Mouse (Mus musculus): ENCODE results near the gene Thada. TPM values are rescaled to one million over a fixed set of nuclear protein-coding genes. Genes with fewer than 3 reads are reported as not detected.

The Thada gene
- polyA plus RNA-seq, 1 experiment from 2014 or later, result 8.9 TPM

GRCm38 (mm10) chr17:84405616-84406015, 60.4 kb downstream of the Thada start:
- Histone ChIP-seq H3K36me3 (ENCODE audit: control insufficient read depth, insufficient read depth, low read length) (no peaks in the 10 kb centered on the region), H3K9ac (ENCODE audit: low read depth, low read length) (no peak overlapping the region), H3K4me3 (ENCODE audit: low read depth, low read length) (no peak overlapping the region), H3K4me2 (no peak overlapping the region), H3K27me3 (ENCODE audit: control insufficient read depth, insufficient read depth, low read length) (no peaks in the 10 kb centered on the region), H3K27ac (ENCODE audit: low read depth, low read length) (no peak overlapping the region), H3K9me3 (replicated peaks; ENCODE audit: control insufficient read depth, low read length) (no peaks in the 10 kb centered on the region), H3K4me1 (ENCODE audit: control insufficient read depth, insufficient read depth, low read length) (no peaks in the 10 kb centered on the region)
- no peak for ATAC-seq (replicated peaks; ENCODE audit: insufficient number of reproducible peaks, low FRiP score, low TSS enrichment)
- 84% methylated on average over 6 of the region's 6 CpGs for WGBS (ENCODE audit: insufficient replicate concordance)

GRCm38 (mm10) chr17:84401796-84402195, 64.2 kb downstream of the Thada start:
- H3K27me3 ChIP-seq (ENCODE audit: control insufficient read depth, insufficient read depth, low read length), result no peaks in the 10 kb centered on the region
- no peaks in the 10 kb centered on the region for H3K36me3 ChIP-seq (ENCODE audit: control insufficient read depth, insufficient read depth, low read length)
- H3K27ac ChIP-seq (ENCODE audit: low read depth, low read length), result no peak overlapping the region
- H3K4me3 ChIP-seq (ENCODE audit: low read depth, low read length), result no peak overlapping the region
- H3K9me3 ChIP-seq (replicated peaks; ENCODE audit: control insufficient read depth, low read length), result no peaks in the 10 kb centered on the region
- no peak for ATAC-seq (replicated peaks; ENCODE audit: insufficient number of reproducible peaks, low FRiP score, low TSS enrichment)
- H3K4me2 ChIP-seq, result no peak overlapping the region
- 87% methylated on average over 5 of the region's 5 CpGs for WGBS (ENCODE audit: insufficient replicate concordance)
- H3K4me1 ChIP-seq (ENCODE audit: control insufficient read depth, insufficient read depth, low read length), result no peaks in the 10 kb centered on the region
- H3K9ac ChIP-seq (ENCODE audit: low read depth, low read length), result no peak overlapping the region

DNA sequence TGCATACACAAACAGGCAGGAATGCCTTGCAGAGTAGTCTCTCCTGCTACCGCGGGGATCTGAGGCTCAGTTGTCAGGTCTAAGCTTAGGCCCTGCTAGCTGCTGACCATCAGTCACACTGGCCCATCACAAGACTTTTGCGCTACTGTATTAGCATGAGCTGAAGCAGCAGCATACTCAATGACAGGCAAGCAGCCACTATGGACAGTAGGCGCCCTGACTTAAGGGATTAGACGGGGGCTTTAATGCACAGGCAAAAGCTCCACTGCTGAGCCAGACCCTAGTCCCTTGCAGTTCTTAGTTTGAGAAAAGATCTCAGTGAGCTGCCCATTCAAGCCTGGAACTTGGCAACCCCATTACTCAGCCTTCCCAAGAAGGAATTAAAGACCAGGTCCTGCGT, 66.6 kb downstream of the Thada start:
- Histone ChIP-seq H3K9ac (ENCODE audit: low read depth, low read length) (no peak overlapping the region), H3K36me3 (ENCODE audit: control insufficient read depth, insufficient read depth, low read length) (no peaks in the 10 kb centered on the region), H3K9me3 (replicated peaks; ENCODE audit: control insufficient read depth, low read length) (no peaks in the 10 kb centered on the region), H3K4me1 (ENCODE audit: control insufficient read depth, insufficient read depth, low read length) (no peaks in the 10 kb centered on the region), H3K4me2 (no peak overlapping the region), H3K27me3 (ENCODE audit: control insufficient read depth, insufficient read depth, low read length) (no peaks in the 10 kb centered on the region), H3K4me3 (ENCODE audit: low read depth, low read length) (no peak overlapping the region), H3K27ac (ENCODE audit: low read depth, low read length) (no peak overlapping the region)
- no peak for ATAC-seq (replicated peaks; ENCODE audit: insufficient number of reproducible peaks, low FRiP score, low TSS enrichment)
- WGBS (ENCODE audit: insufficient replicate concordance), result 88% methylated on average over 6 of the region's 6 CpGs

- Histone ChIP-seq H3K27me3 (ENCODE audit: control insufficient read depth, insufficient read depth, low read length) (no peaks in the 10 kb centered on the region), H3K9me3 (replicated peaks; ENCODE audit: control insufficient read depth, low read length) (no peaks in the 10 kb centered on the region), H3K36me3 (ENCODE audit: control insufficient read depth, insufficient read depth, low read length) (peaks cover 2% of the 10 kb centered on the region), H3K4me1 (ENCODE audit: control insufficient read depth, insufficient read depth, low read length) (no peaks in the 10 kb centered on the region), H3K27ac (ENCODE audit: low read depth, low read length) (no peak overlapping the region), H3K9ac (ENCODE audit: low read depth, low read length) (no peak overlapping the region), H3K4me3 (ENCODE audit: low read depth, low read length) (no peak overlapping the region), H3K4me2 (no peak overlapping the region)
- ATAC-seq (replicated peaks; ENCODE audit: insufficient number of reproducible peaks, low FRiP score, low TSS enrichment), result no peak
- 89% methylated on average over 2 of the region's 2 CpGs for WGBS (ENCODE audit: insufficient replicate concordance)
Measured at GRCm38 (mm10) chr17:84390026-84390425, 76.0 kb downstream of the Thada start.

DNA sequence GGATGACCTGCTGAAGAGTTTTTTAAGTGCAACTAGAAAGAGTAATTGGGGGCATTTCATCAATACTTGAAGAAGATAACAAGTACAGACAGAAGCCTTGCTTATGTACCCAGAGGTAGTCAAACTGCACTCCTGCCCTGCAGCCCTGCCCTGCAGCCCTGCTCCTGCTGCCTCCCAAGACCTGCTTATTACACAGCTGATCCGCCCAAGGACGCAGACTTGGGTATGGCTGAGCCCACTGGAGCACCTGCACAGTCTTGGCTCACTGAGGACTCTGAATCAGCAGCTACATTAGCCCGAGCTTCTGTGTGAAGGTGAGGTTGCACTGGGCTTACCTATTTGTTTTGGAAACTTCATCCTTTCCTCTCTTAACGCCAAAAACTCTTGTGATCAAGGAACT, 79.8 kb downstream of the Thada start:
- H3K27me3 ChIP-seq (ENCODE audit: control insufficient read depth, insufficient read depth, low read length), result no peaks in the 10 kb centered on the region
- no peak overlapping the region for H3K4me2 ChIP-seq
- peaks cover 10% of the 10 kb centered on the region for H3K36me3 ChIP-seq (ENCODE audit: control insufficient read depth, insufficient read depth, low read length)
- no peak overlapping the region for H3K9ac ChIP-seq (ENCODE audit: low read depth, low read length)
- ATAC-seq (replicated peaks; ENCODE audit: insufficient number of reproducible peaks, low FRiP score, low TSS enrichment), result no peak
- no peak overlapping the region for H3K27ac ChIP-seq (ENCODE audit: low read depth, low read length)
- no peak overlapping the region for H3K4me3 ChIP-seq (ENCODE audit: low read depth, low read length)
- H3K9me3 ChIP-seq (replicated peaks; ENCODE audit: control insufficient read depth, low read length), result no peaks in the 10 kb centered on the region
- WGBS (ENCODE audit: insufficient replicate concordance), result 88% methylated on average over 4 of the region's 4 CpGs
- H3K4me1 ChIP-seq (ENCODE audit: control insufficient read depth, insufficient read depth, low read length), result no peaks in the 10 kb centered on the region

DNA sequence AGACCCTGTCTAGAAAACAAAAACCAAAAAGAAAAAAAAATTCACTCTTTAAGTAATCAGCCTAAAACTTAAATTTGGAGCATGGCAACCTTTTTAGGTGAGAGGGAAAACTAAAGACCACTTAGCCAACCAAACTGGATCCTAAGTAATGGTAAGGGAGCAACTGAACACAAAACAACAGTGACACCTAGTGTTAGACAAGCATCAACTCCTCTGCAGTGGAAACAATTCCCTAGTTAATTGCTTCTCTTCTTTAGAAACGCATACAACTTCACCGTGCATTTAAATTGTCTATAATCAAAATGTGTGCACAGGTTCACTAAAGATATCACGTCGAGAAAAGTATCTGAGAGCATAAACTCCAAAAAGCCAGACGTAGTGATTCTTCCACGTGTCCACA, 80.3 kb downstream of the Thada start:
- H3K27me3 ChIP-seq (ENCODE audit: control insufficient read depth, insufficient read depth, low read length), result no peaks in the 10 kb centered on the region
- H3K4me1 ChIP-seq (ENCODE audit: control insufficient read depth, insufficient read depth, low read length), result no peaks in the 10 kb centered on the region
- H3K4me3 ChIP-seq (ENCODE audit: low read depth, low read length), result no peak overlapping the region
- no peak for ATAC-seq (replicated peaks; ENCODE audit: insufficient number of reproducible peaks, low FRiP score, low TSS enrichment)
- H3K4me2 ChIP-seq, result no peak overlapping the region
- 91% methylated on average over 6 of the region's 6 CpGs for WGBS (ENCODE audit: insufficient replicate concordance)
- no peak overlapping the region for H3K27ac ChIP-seq (ENCODE audit: low read depth, low read length)
- no peak overlapping the region for H3K9ac ChIP-seq (ENCODE audit: low read depth, low read length)
- peaks cover 14% of the 10 kb centered on the region for H3K36me3 ChIP-seq (ENCODE audit: control insufficient read depth, insufficient read depth, low read length)
- H3K9me3 ChIP-seq (replicated peaks; ENCODE audit: control insufficient read depth, low read length), result no peaks in the 10 kb centered on the region

- Histone ChIP-seq H3K4me3 (ENCODE audit: low read depth, low read length) (no peak overlapping the region), H3K9ac (ENCODE audit: low read depth, low read length) (no peak overlapping the region), H3K27me3 (ENCODE audit: control insufficient read depth, insufficient read depth, low read length) (no peaks in the 10 kb centered on the region), H3K27ac (ENCODE audit: low read depth, low read length) (no peak overlapping the region), H3K4me1 (ENCODE audit: control insufficient read depth, insufficient read depth, low read length) (no peaks in the 10 kb centered on the region), H3K4me2 (no peak overlapping the region), H3K36me3 (ENCODE audit: control insufficient read depth, insufficient read depth, low read length) (peaks cover 15% of the 10 kb centered on the region), H3K9me3 (replicated peaks; ENCODE audit: control insufficient read depth, low read length) (no peaks in the 10 kb centered on the region)
- no peak for ATAC-seq (replicated peaks; ENCODE audit: insufficient number of reproducible peaks, low FRiP score, low TSS enrichment)
Measured at GRCm38 (mm10) chr17:84384661-84385060, 81.3 kb downstream of the Thada start.

- Histone ChIP-seq H3K4me1 (ENCODE audit: control insufficient read depth, insufficient read depth, low read length) (no peaks in the 10 kb centered on the region), H3K9me3 (replicated peaks; ENCODE audit: control insufficient read depth, low read length) (no peaks in the 10 kb centered on the region), H3K4me2 (no peak overlapping the region), H3K27ac (ENCODE audit: low read depth, low read length) (no peak overlapping the region), H3K9ac (ENCODE audit: low read depth, low read length) (no peak overlapping the region), H3K27me3 (ENCODE audit: control insufficient read depth, insufficient read depth, low read length) (no peaks in the 10 kb centered on the region), H3K4me3 (ENCODE audit: low read depth, low read length) (no peak overlapping the region), H3K36me3 (ENCODE audit: control insufficient read depth, insufficient read depth, low read length) (peaks cover 15% of the 10 kb centered on the region)
- 93% methylated on average over 9 of the region's 9 CpGs for WGBS (ENCODE audit: insufficient replicate concordance)
- ATAC-seq (replicated peaks; ENCODE audit: insufficient number of reproducible peaks, low FRiP score, low TSS enrichment), result no peak
Measured at GRCm38 (mm10) chr17:84380340-84380739, 85.7 kb downstream of the Thada start.

- H3K9me3 ChIP-seq (replicated peaks; ENCODE audit: control insufficient read depth, low read length), result no peaks in the 10 kb centered on the region
- 95% methylated on average over 4 of the region's 4 CpGs for WGBS (ENCODE audit: insufficient replicate concordance)
- no peak overlapping the region for H3K4me2 ChIP-seq
- H3K36me3 ChIP-seq (ENCODE audit: control insufficient read depth, insufficient read depth, low read length), result peaks cover 5% of the 10 kb centered on the region; the same call in 1 of the 2 replicates
- H3K9ac ChIP-seq (ENCODE audit: low read depth, low read length), result no peak overlapping the region
- peaks cover 5% of the 10 kb centered on the region; the same call in 1 of the 2 replicates for H3K4me1 ChIP-seq (ENCODE audit: control insufficient read depth, insufficient read depth, low read length)
- ATAC-seq (replicated peaks; ENCODE audit: insufficient number of reproducible peaks, low FRiP score, low TSS enrichment), result no peak
- no peak overlapping the region for H3K27ac ChIP-seq (ENCODE audit: low read depth, low read length)
- H3K27me3 ChIP-seq (ENCODE audit: control insufficient read depth, insufficient read depth, low read length), result no peaks in the 10 kb centered on the region
- no peak overlapping the region for H3K4me3 ChIP-seq (ENCODE audit: low read depth, low read length)
Measured at GRCm38 (mm10) chr17:84376882-84377281, 89.1 kb downstream of the Thada start.
